In genomic region chr7:142460636-142461077, GRCm38 (mm10) we compare ENCODE assay signal across 8 mouse cellular contexts. TPM values are rescaled to one million over a fixed set of nuclear protein-coding genes. Genes with fewer than 3 reads are reported as not detected.
DNase-seq lines count a peak whose midpoint lies in the region; ATAC-seq lines count a peak whose summit lies in the region.

TSS of gene Lsp1 (plus strand) at chr7:142460809.

- no peak for DNase-seq in forebrain, embryonic 10.5 days (ENCODE audit: extremely low spot score, low spot score)
- DNase-seq in B cell, adult 2 months = peak; percentile 67 to 68
- DNase-seq in heart, postnatal 4 days = no peak
- DNase-seq in embryo, embryonic 11 days = no peak
- no peak for DNase-seq in layer of hippocampus, adult 8-10 months (ENCODE audit: low spot score in 2 of 2)

- peak within 1 kb of the TSS; percentile 87; the same call in 1 of the 2 replicates for H3K27ac ChIP-seq in forebrain, embryonic 10.5 days
- H3K27ac ChIP-seq in forebrain, embryonic 13.5 days = no peak within 1 kb of the TSS
- peak within 1 kb of the TSS; percentile 92; the same call in 1 of the 2 replicates for H3K27ac ChIP-seq in embryonic facial prominence, embryonic 15.5 days (replicated peaks)

- H3K4me2 ChIP-seq in forebrain, embryonic 13.5 days = no peak within 1 kb of the TSS
- no peak within 1 kb of the TSS for H3K4me2 ChIP-seq in embryonic facial prominence, embryonic 15.5 days (replicated peaks)

- no peaks in the 10 kb centered on the region for H3K9me3 ChIP-seq in forebrain, embryonic 10.5 days
- no peaks in the 10 kb centered on the region for H3K9me3 ChIP-seq in forebrain, embryonic 13.5 days (replicated peaks)
- H3K9me3 ChIP-seq in embryonic facial prominence, embryonic 15.5 days (replicated peaks) = no peaks in the 10 kb centered on the region

- ATAC-seq in forebrain, embryonic 13.5 days = no peak
- no peak for ATAC-seq in embryonic facial prominence, embryonic 15.5 days (ENCODE audit: insufficient number of reproducible peaks, low FRiP score, low TSS enrichment, low read depth)
- ATAC-seq in monocyte, adult 5-6 weeks (replicated peaks; ENCODE audit: insufficient number of reproducible peaks, low FRiP score, low TSS enrichment, poor library complexity, severe bottlenecking) = peak; percentile 41

- no peak within 1 kb of the TSS for H3K4me3 ChIP-seq in forebrain, embryonic 10.5 days
- no peak within 1 kb of the TSS for H3K4me3 ChIP-seq in forebrain, embryonic 13.5 days
- H3K4me3 ChIP-seq in embryonic facial prominence, embryonic 15.5 days (replicated peaks) = no peak within 1 kb of the TSS

- no peaks in the 10 kb centered on the region for H3K36me3 ChIP-seq in forebrain, embryonic 10.5 days (replicated peaks)
- no peaks in the 10 kb centered on the region for H3K36me3 ChIP-seq in forebrain, embryonic 13.5 days (ENCODE audit: poor library complexity, severe bottlenecking)
- no peaks in the 10 kb centered on the region for H3K36me3 ChIP-seq in embryonic facial prominence, embryonic 15.5 days

- 93% methylated on average over 7 of the region's 7 CpGs for WGBS in forebrain, embryonic 10.5 days
- 97% methylated on average over 7 of the region's 7 CpGs for WGBS in forebrain, embryonic 13.5 days
- 89% methylated on average over 7 of the region's 7 CpGs for WGBS in embryonic facial prominence, embryonic 15.5 days

- no peaks in the 10 kb centered on the region; the same call in 1 of the 2 replicates for H3K27me3 ChIP-seq in forebrain, embryonic 10.5 days (ENCODE audit: poor library complexity, severe bottlenecking)
- no peaks in the 10 kb centered on the region for H3K27me3 ChIP-seq in forebrain, embryonic 13.5 days
- no peaks in the 10 kb centered on the region for H3K27me3 ChIP-seq in embryonic facial prominence, embryonic 15.5 days

- H3K4me1 ChIP-seq in forebrain, embryonic 10.5 days = peaks cover 35% of the 10 kb centered on the region
- H3K4me1 ChIP-seq in forebrain, embryonic 13.5 days = peaks cover 19% of the 10 kb centered on the region
- H3K4me1 ChIP-seq in embryonic facial prominence, embryonic 15.5 days = peaks cover 17% of the 10 kb centered on the region

- H3K9ac ChIP-seq in forebrain, embryonic 13.5 days = no peak within 1 kb of the TSS
- no peak within 1 kb of the TSS for H3K9ac ChIP-seq in embryonic facial prominence, embryonic 15.5 days

RNA-seq across cellular contexts. Expression of gene Lsp1, which starts in this region (rescaled TPM):
- 10.7 and 12.0 TPM in 2 replicates for polyA plus RNA-seq in forebrain, embryonic 10.5 days (2016; fragmentation: Nextera tagmentation; extraction: Ambion mirVana)
- polyA plus RNA-seq in forebrain, embryonic 13.5 days (2015; fragmentation: Nextera tagmentation; extraction: Ambion mirVana) = 4.2 TPM in 2 replicates
- 49.3 and 58.9 TPM in 2 replicates for polyA plus RNA-seq in embryonic facial prominence, embryonic 15.5 days (2015; fragmentation: Nextera tagmentation; extraction: Ambion mirVana)
- total RNA-seq in heart, postnatal 4 days (2021) = 100 to 1,000 TPM in 1 of 2 experiments, 10 to 100 TPM in 1; 93.3 to 108 TPM
- 1,011 to 1,374 TPM (median 1,247 TPM) in 3 replicates for total RNA-seq in monocyte, adult 5-6 weeks (2017)
- total RNA-seq in layer of hippocampus, adult 8-10 months (2022) = 10 to 100 TPM in 2 of 4 experiments, 1 to 10 TPM in 2; 2.2 to 18.3 (median 8.4) TPM

Comparison
In these comparisons a context has a peak if more than half of its experiments do, and no peak if none do; other contexts are left out.
1. DNase-seq: peak in B cell, adult 2 months (2 of 2); none in forebrain, embryonic 10.5 days (single experiment), heart, postnatal 4 days (single experiment), embryo, embryonic 11 days (single experiment) and layer of hippocampus, adult 8-10 months (0 of 2).